Mouse (Mus musculus): ENCODE measurements around the gene Shank1. TPM values are rescaled to one million over a fixed set of nuclear protein-coding genes. Genes with fewer than 3 reads are reported as not detected.
"Not testable (repeated sequence)": the region's sequence is repeated elsewhere in the genome, so short reads cannot be mapped to it uniquely, and the experiment has no call there.

Shank1 gene
- total and polyA plus RNA-seq, 3 experiments = 0.08 to 0.20 (median 0.11) TPM

DNA sequence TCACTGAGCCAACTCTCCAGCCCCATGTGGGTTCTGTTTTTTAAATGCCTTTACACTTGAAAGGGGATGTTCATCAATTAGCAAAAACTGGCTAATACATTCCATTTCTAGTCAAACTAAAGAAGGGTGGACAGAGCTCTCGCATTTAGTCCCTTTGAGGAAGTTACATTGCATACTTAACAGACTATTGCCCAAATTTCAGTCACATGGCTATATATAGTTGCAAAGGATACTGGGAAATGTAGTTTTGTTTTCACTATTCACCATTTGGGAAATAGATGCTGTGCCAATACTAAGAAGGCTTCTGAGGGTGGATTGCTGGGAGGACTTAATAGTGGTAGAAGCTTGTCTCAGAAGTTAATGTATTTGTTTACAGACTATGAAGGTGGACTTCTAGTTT lies 29.1 kb upstream of the Shank1 start:
- no peak for DNase-seq (ENCODE audit: low spot score)
- Histone ChIP-seq H3K36me3 (replicated peaks) (no peaks in the 10 kb centered on the region), H3K27me3 (ENCODE audit: insufficient read depth, low read length) (peaks cover 15% of the 10 kb centered on the region), H3K4me1 (ENCODE audit: insufficient read depth, low read depth, low read length) (no peaks in the 10 kb centered on the region; the same call in 1 of the 2 replicates), H3K9me3 (replicated peaks) (no peaks in the 10 kb centered on the region), H3K4me3 (ENCODE audit: low read depth, low read length) (no peak overlapping the region)
- TF ChIP-seq TAL1 (conservative IDR thresholded peaks at IDR 0.05; ENCODE audit: low read depth, low read length) (no peak), GATA2 (IDR thresholded peaks at IDR 0.05; ENCODE audit: borderline replicate concordance, low read depth, low read length) (no peak), POLR2AphosphoS5 (IDR thresholded peaks at IDR 0.05; ENCODE audit: insufficient replicate concordance, low read depth, low read length) (no peak), CTCF (IDR thresholded peaks at IDR 0.05; ENCODE audit: low read depth, low read length) (no peak), GATA1 (IDR thresholded peaks at IDR 0.05; ENCODE audit: borderline replicate concordance, low read length) (no peak)
- no peak for ATAC-seq (ENCODE audit: extremely low read depth, insufficient number of reproducible peaks, low FRiP score, poor library complexity, severe bottlenecking)

DNA sequence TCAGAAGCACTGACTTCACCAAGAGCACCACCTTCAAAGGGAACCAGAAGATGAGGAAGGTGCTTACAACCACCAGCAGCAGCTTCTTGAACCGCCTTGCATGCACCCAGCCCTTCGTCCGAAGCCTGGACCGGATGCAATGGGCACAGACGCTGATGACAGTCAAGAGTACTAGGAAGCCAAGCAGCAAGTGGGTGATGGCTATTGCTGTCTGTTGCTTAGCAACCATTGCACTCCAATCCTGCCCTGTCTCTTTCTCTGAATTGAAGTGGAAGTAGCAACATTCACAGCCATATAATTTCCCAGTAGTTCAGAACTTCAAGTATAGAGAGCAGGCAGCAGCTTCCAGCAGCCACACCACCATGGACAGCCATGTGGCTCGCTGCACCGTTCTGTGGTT lies 28.5 kb upstream of the Shank1 start:
- TF ChIP-seq GATA1 (IDR thresholded peaks at IDR 0.05; ENCODE audit: borderline replicate concordance, low read length) (no peak), TAL1 (conservative IDR thresholded peaks at IDR 0.05; ENCODE audit: low read depth, low read length) (no peak), CTCF (IDR thresholded peaks at IDR 0.05; ENCODE audit: low read depth, low read length) (no peak), POLR2AphosphoS5 (IDR thresholded peaks at IDR 0.05; ENCODE audit: insufficient replicate concordance, low read depth, low read length) (no peak), GATA2 (IDR thresholded peaks at IDR 0.05; ENCODE audit: borderline replicate concordance, low read depth, low read length) (no peak)
- H3K36me3 ChIP-seq (replicated peaks) = no peaks in the 10 kb centered on the region
- ATAC-seq (ENCODE audit: extremely low read depth, insufficient number of reproducible peaks, low FRiP score, poor library complexity, severe bottlenecking) = no peak
- DNase-seq (ENCODE audit: low spot score) = no peak
- H3K4me1 ChIP-seq (ENCODE audit: insufficient read depth, low read depth, low read length) = no peaks in the 10 kb centered on the region
- H3K4me3 ChIP-seq (ENCODE audit: low read depth, low read length) = no peak overlapping the region
- H3K9me3 ChIP-seq (replicated peaks) = no peaks in the 10 kb centered on the region
- peaks cover 15% of the 10 kb centered on the region for H3K27me3 ChIP-seq (ENCODE audit: insufficient read depth, low read length)

DNA sequence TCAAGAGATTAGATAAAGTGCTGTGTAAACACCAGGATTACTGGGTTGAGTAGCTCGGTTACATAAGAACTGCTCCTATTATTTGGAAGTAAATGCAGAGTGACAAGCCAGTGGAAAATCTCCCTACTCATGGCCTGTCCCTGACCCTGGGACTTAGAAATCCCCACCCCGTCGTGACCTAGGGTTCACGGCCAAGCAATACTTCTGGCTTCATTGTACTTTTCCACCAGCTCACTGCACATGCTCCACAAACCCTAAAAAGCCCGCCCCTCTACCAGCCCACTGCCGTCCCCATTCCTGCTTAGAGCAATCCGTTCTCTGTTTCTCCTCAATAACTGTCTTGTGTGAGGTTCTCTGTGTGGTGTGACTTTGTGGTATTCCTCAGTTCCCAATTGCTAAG lies 22.3 kb upstream of the Shank1 start:
- no peaks in the 10 kb centered on the region for H3K4me1 ChIP-seq (ENCODE audit: insufficient read depth, low read depth, low read length)
- DNase-seq (ENCODE audit: low spot score) (no peak), ATAC-seq (ENCODE audit: extremely low read depth, insufficient number of reproducible peaks, low FRiP score, poor library complexity, severe bottlenecking) (no peak)
- TF ChIP-seq CTCF (IDR thresholded peaks at IDR 0.05; ENCODE audit: low read depth, low read length) (no peak), GATA2 (IDR thresholded peaks at IDR 0.05; ENCODE audit: borderline replicate concordance, low read depth, low read length) (no peak), GATA1 (IDR thresholded peaks at IDR 0.05; ENCODE audit: borderline replicate concordance, low read length) (no peak), POLR2AphosphoS5 (IDR thresholded peaks at IDR 0.05; ENCODE audit: insufficient replicate concordance, low read depth, low read length) (no peak), TAL1 (conservative IDR thresholded peaks at IDR 0.05; ENCODE audit: low read depth, low read length) (no peak)
- H3K4me3 ChIP-seq (ENCODE audit: low read depth, low read length) = no peak overlapping the region
- H3K36me3 ChIP-seq (replicated peaks) = no peaks in the 10 kb centered on the region
- no peaks in the 10 kb centered on the region for H3K9me3 ChIP-seq (replicated peaks)
- peaks cover 23% of the 10 kb centered on the region for H3K27me3 ChIP-seq (ENCODE audit: insufficient read depth, low read length)

GRCm38 (mm10) chr7:44290986-44291385 lies 19.1 kb upstream of the Shank1 start:
- H3K9me3 ChIP-seq (replicated peaks) = no peaks in the 10 kb centered on the region
- no peak for ATAC-seq (ENCODE audit: extremely low read depth, insufficient number of reproducible peaks, low FRiP score, poor library complexity, severe bottlenecking)
- H3K4me3 ChIP-seq (ENCODE audit: low read depth, low read length) = no peak overlapping the region
- no peak for DNase-seq (ENCODE audit: low spot score)
- TF ChIP-seq GATA2 (IDR thresholded peaks at IDR 0.05; ENCODE audit: borderline replicate concordance, low read depth, low read length) (no peak), POLR2AphosphoS5 (IDR thresholded peaks at IDR 0.05; ENCODE audit: insufficient replicate concordance, low read depth, low read length) (no peak), TAL1 (conservative IDR thresholded peaks at IDR 0.05; ENCODE audit: low read depth, low read length) (no peak), GATA1 (IDR thresholded peaks at IDR 0.05; ENCODE audit: borderline replicate concordance, low read length) (no peak), CTCF (IDR thresholded peaks at IDR 0.05; ENCODE audit: low read depth, low read length) (no peak)
- peaks cover 21% of the 10 kb centered on the region for H3K27me3 ChIP-seq (ENCODE audit: insufficient read depth, low read length)
- H3K36me3 ChIP-seq (replicated peaks) = no peaks in the 10 kb centered on the region
- H3K4me1 ChIP-seq (ENCODE audit: insufficient read depth, low read depth, low read length) = no peaks in the 10 kb centered on the region

DNA sequence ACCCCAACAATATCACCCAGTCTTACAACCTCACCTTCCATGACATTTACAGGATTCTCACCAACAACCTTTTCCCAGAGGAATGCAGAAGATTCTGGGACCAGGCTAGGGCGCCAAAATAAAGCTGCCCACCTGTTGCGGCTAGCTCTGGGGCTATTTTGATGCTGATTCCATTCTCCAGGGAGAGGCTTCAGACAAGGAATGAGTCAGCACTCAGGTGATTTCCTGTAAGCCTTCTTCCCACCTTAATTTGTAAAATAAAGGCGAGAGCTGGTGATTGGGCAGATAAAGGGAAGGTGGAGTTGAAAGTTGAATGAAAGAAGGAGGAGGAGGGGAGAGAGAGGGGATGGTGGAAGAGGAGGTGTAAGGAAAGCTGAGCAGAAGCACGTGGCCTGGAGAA lies 18.6 kb upstream of the Shank1 start:
- TF ChIP-seq GATA2 (IDR thresholded peaks at IDR 0.05; ENCODE audit: borderline replicate concordance, low read depth, low read length) = no peak
- TF ChIP-seq GATA1 (IDR thresholded peaks at IDR 0.05; ENCODE audit: borderline replicate concordance, low read length) = no peak
- TF ChIP-seq POLR2AphosphoS5 (IDR thresholded peaks at IDR 0.05; ENCODE audit: insufficient replicate concordance, low read depth, low read length) = no peak
- no peak for TF ChIP-seq CTCF (IDR thresholded peaks at IDR 0.05; ENCODE audit: low read depth, low read length)
- TF ChIP-seq TAL1 (conservative IDR thresholded peaks at IDR 0.05; ENCODE audit: low read depth, low read length) = no peak
- no peaks in the 10 kb centered on the region for H3K36me3 ChIP-seq (replicated peaks)
- ATAC-seq (ENCODE audit: extremely low read depth, insufficient number of reproducible peaks, low FRiP score, poor library complexity, severe bottlenecking) (no peak), DNase-seq (ENCODE audit: low spot score) (no peak)
- no peaks in the 10 kb centered on the region for H3K9me3 ChIP-seq (replicated peaks)
- no peak overlapping the region for H3K4me3 ChIP-seq (ENCODE audit: low read depth, low read length)
- no peaks in the 10 kb centered on the region for H3K4me1 ChIP-seq (ENCODE audit: insufficient read depth, low read depth, low read length)
- peaks cover 24% of the 10 kb centered on the region for H3K27me3 ChIP-seq (ENCODE audit: insufficient read depth, low read length)

GRCm38 (mm10) chr7:44297501-44297900 lies 12.6 kb upstream of the Shank1 start:
- not testable (repeated sequence) for H3K4me3 ChIP-seq (ENCODE audit: low read depth, low read length); H3K36me3 ChIP-seq (replicated peaks); ATAC-seq (ENCODE audit: extremely low read depth, insufficient number of reproducible peaks, low FRiP score, poor library complexity, severe bottlenecking); H3K9me3 ChIP-seq (replicated peaks); H3K4me1 ChIP-seq (ENCODE audit: insufficient read depth, low read depth, low read length); DNase-seq (ENCODE audit: low spot score)
- peaks cover 16% of the 10 kb centered on the region for H3K27me3 ChIP-seq (ENCODE audit: insufficient read depth, low read length)

Data from G1E (cell line).